Mouse (Mus musculus): Measurements from ENCODE around the gene Camk1g.

DNA sequence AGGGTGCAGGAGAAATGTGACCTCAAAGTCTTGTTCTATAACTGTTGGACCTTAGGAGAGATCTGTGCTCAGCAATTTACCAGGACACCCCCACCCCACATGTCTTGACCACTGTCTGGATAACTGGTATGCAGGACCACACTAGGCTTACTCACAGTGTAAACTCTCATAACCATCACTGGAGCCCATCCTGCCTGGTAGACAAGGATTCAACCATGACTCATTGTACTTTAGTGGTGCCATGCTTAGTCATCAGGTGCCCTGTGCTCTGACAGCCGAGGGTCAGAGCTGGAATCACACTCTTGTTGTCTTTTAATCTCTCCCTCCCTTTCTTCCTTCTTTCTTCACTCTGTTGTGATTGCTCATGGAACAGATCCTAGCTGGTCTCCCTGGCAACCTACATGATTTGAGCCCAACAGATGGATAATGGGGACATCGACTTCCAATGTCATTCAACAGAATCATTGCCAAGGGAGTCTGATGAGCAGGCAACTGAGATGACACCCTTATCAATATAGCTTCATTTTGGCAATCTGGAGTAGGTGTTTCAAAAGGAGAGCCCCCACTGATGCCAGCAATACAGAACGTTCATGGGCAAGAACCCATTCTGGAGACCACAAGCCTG lies 71.8 kb downstream of the Camk1g start:
- TF ChIP-seq CTCF (IDR thresholded peaks at IDR 0.05; ENCODE audit: low read depth) (no peak), EP300 (optimal IDR thresholded peaks at IDR 0.05) (no peak)

Measured in stomach, postnatal 0 days (tissue).